Mouse (Mus musculus) midbrain, embryonic 15.5 days (tissue): ENCODE measurements around the gene Hba-x. TPM values are rescaled to one million over a fixed set of nuclear protein-coding genes. Genes with fewer than 3 reads are reported as not detected.
A peak's percentile ranks its signal among the peaks of the same experiment; 100 is the strongest.

Experiments
- ATAC-seq: fragments of 200-750 bp; cut with Nextera tagmentation; replicated peaks from 2 replicates; pipeline ENCODE4 v1.8.0; 2017; ENCODE audit warnings: moderate TSS enrichment
- H3K27ac ChIP-seq: fragments of 300-500 bp; sonication (generic); 2 replicates; pipeline ENCODE4 v1.5.1; 2015; ENCODE audit warnings: mild to moderate bottlenecking, inconsistent platforms
- H3K27me3 ChIP-seq: fragments of 300-500 bp; sonication (generic); replicated peaks from 2 replicates; pipeline ENCODE4 v1.6.1; 2015; ENCODE audit warnings: inconsistent platforms
- H3K36me3 ChIP-seq: fragments of 300-500 bp; sonication (generic); replicated peaks from 2 replicates; pipeline ENCODE4 v1.6.1; 2015; ENCODE audit warnings: inconsistent platforms
- H3K4me1 ChIP-seq: fragments of 300-500 bp; sonication (generic); 2 replicates; pipeline ENCODE4 v1.6.1; 2015; ENCODE audit warnings: inconsistent platforms
- H3K4me2 ChIP-seq: fragments of 300-500 bp; sonication (generic); 2 replicates; pipeline ENCODE4 v1.6.1; 2015; ENCODE audit warnings: inconsistent platforms, mild to moderate bottlenecking, moderate library complexity
- H3K4me3 ChIP-seq: fragments of 300-500 bp; sonication (generic); 2 replicates; pipeline ENCODE4 v1.5.1; 2015; ENCODE audit warnings: mild to moderate bottlenecking, inconsistent platforms
- H3K9ac ChIP-seq: fragments of 300-500 bp; sonication (generic); 2 replicates; pipeline ENCODE4 v1.6.1; 2015; ENCODE audit warnings: mild to moderate bottlenecking, inconsistent platforms
- H3K9me3 ChIP-seq: fragments of 300-500 bp; sonication (generic); 2 replicates; pipeline ENCODE4 v1.6.1; 2016; ENCODE audit warnings: inconsistent platforms
- WGBS: fragments of 180-500 bp; shearing (Covaris S2); methylation state at CpG from one replicate; pipeline ENCODE4 v1.1.7; 2015; ENCODE audit warnings: mixed read lengths; 5-methylcytosine and 5-hydroxymethylcytosine counted together
- polyA plus RNA-seq: library from polyadenylated mRNA; unstranded; fragments of >200 nt; fragmentation: Nextera tagmentation; extraction: Ambion mirVana; gene quantifications from 2 replicates; pipeline ENCODE4 v1.2.1, GENCODE M21; 2015

Hba-x gene
- polyA plus RNA-seq, 1 experiment from 2014 or later, result 44.1 TPM

DNA sequence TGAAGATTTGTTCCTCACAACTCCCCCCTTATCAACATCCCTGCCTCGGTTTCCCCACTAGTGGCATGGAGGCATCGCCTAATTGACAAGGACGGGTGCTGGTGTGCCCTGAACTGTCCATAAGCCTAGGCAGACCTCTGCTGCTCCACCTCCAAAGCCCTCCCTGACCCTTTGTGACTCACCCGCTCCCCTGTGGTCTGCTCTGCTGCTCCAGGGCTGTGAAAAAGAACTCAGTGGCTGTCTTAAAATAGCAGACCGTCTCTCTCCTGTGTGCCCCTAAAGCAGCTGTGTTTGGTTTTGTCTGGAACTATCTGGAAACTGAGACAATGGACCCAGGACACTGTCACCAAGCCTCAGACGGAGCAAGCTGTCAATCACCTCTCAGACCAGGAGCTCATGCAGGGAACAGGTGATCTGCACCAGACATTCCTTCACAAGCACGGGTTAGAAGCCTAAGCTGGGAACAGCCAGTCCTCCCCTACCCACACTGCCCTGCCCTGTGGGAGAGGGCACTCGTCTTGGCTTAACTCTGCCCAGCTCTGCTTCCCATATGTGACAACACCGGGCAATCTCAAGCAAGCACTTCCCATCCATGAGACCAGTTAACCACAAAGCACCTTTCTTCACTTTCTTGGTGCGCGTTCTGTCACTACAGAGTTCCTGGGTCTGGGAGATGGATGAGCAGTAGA is 44.5 kb downstream of the Hba-x start:
- Histone ChIP-seq H3K27me3 (no peaks in the 10 kb centered on the region; the same call in 1 of the 2 replicates), H3K9ac (no peak overlapping the region), H3K4me2 (no peak overlapping the region), H3K9me3 (no peaks in the 10 kb centered on the region), H3K27ac (no peak overlapping the region), H3K4me3 (no peak overlapping the region), H3K36me3 (no peaks in the 10 kb centered on the region), H3K4me1 (0 out of 2 replicates have a peak, but pooled peaks cover 3% of the 10 kb centered on the region)
- no peak for ATAC-seq
- 69% methylated on average over 11 of the region's 11 CpGs for WGBS

DNA sequence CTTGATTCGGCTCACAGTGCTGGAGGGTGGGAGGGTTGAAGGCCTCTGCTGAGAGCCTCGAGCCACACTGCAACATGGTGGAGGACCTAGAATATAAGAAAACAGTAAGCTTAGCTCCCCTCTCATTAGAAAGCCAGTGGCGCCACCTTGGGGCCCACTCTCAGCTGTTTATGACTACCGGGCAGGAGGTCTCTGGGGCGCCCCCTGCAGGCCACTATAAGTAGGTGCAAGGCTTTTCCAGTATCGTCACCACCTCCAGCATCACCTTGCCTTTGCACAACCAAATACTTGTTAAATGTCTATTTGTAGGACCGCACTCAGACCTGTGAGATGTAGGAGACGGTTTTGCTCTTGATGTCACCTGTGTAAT is 45.0 kb downstream of the Hba-x start:
- Histone ChIP-seq H3K9ac (no peak overlapping the region), H3K27ac (no peak overlapping the region), H3K4me2 (no peak overlapping the region), H3K9me3 (no peaks in the 10 kb centered on the region), H3K4me3 (no peak overlapping the region), H3K27me3 (no peaks in the 10 kb centered on the region; the same call in 1 of the 2 replicates), H3K4me1 (0 out of 2 replicates have a peak, but pooled peaks cover 3% of the 10 kb centered on the region), H3K36me3 (no peaks in the 10 kb centered on the region)
- 40% methylated on average over 8 of the region's 8 CpGs for WGBS
- no peak for ATAC-seq

DNA sequence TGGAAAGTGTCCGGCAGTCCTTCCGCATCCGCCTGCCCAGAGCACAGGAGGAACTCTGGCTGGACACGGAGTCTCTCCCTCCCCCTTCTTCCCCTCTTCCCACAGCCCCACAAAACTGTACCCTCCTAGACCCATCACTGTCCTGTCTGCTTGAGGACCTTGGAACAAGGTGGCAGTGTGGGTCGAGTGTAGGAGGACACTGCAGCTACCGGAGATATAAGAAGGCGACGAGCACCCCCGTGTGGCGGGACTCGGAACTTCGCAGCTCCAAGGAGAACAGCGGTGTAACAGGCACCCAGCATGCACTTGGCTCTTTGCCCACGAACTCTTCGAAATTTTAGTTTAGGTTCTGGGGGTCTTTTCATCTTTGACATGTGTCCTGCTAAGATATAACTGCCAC is 48.4 kb downstream of the Hba-x start:
- peak; percentile 85 for ATAC-seq
- WGBS, result 14% methylated on average over 15 of the region's 15 CpGs
- no peaks in the 10 kb centered on the region; the same call in 1 of the 2 replicates for H3K27me3 ChIP-seq
- H3K9me3 ChIP-seq, result no peaks in the 10 kb centered on the region
- 0 out of 2 replicates have a peak, but pooled peaks cover 3% of the 10 kb centered on the region for H3K4me1 ChIP-seq
- H3K9ac ChIP-seq, result no peak overlapping the region
- H3K4me3 ChIP-seq, result no peak overlapping the region
- no peak overlapping the region for H3K27ac ChIP-seq
- peak overlapping the region; percentile 34; the same call in 1 of the 2 replicates for H3K4me2 ChIP-seq
- H3K36me3 ChIP-seq, result no peaks in the 10 kb centered on the region

Other genes starting within 250 kb of the Hba-x start
- gene Il9r, start 76.1 kb upstream of the Hba-x start, polyA plus RNA-seq, result not detected in 2 replicates
- gene Snrnp25, start 71.0 kb upstream of the Hba-x start, polyA plus RNA-seq, result 40.4 and 48.3 TPM in 2 replicates
- gene Rhbdf1, start 54.1 kb upstream of the Hba-x start, polyA plus RNA-seq, result 21.3 and 23.8 TPM in 2 replicates
- 41.2 and 44.1 TPM in 2 replicates for gene Mpg, start 49.9 kb upstream of the Hba-x start, polyA plus RNA-seq
- 46.4 and 48.4 TPM in 2 replicates for gene Nprl3, start 8.7 kb upstream of the Hba-x start, polyA plus RNA-seq
- gene Hba-a1, start 7.1 kb downstream of the Hba-x start, polyA plus RNA-seq, result 2,454 and 3,091 TPM in 2 replicates
- 0.83 and 1.3 TPM in 2 replicates for gene Hbq1b, start 10.6 kb downstream of the Hba-x start, polyA plus RNA-seq
- 6,359 and 8,071 TPM in 2 replicates for gene Hba-a2, start 20.1 kb downstream of the Hba-x start, polyA plus RNA-seq
- 1.2 and 1.5 TPM in 2 replicates for gene Hbq1a, start 23.7 kb downstream of the Hba-x start, polyA plus RNA-seq
- 26.1 and 27.0 TPM in 2 replicates for gene Sh3pxd2b, start 71.4 kb downstream of the Hba-x start, polyA plus RNA-seq
- gene Ubtd2, start 179.0 kb downstream of the Hba-x start, polyA plus RNA-seq, result 48.7 and 49.4 TPM in 2 replicates